Mouse (Mus musculus): Measurements from ENCODE around the gene Rab20. TPM values are rescaled to one million over a fixed set of nuclear protein-coding genes. Genes with fewer than 3 reads are reported as not detected.
"Not testable (repeated sequence)": the region's sequence is repeated elsewhere in the genome, so short reads cannot be mapped to it uniquely, and the experiment has no call there.

Gene Rab20
- polyA plus RNA-seq, 1 experiment, result 15.0 TPM

GRCm38 (mm10) chr8:11503476-11504232 is 25.1 kb upstream of the Rab20 start:
- Histone ChIP-seq H3K36me3 (ENCODE audit: control insufficient read depth, insufficient read depth, low read length) (peaks cover 39% of the 10 kb centered on the region), H3K4me1 (replicated peaks; ENCODE audit: control insufficient read depth, insufficient read depth, low read length) (peaks cover 34% of the 10 kb centered on the region), H3K4me3 (ENCODE audit: control insufficient read depth, insufficient read depth, low read length) (no peak overlapping the region), H3K27ac (ENCODE audit: control insufficient read depth, insufficient read depth, low read length) (no peak overlapping the region), H3K27me3 (ENCODE audit: control insufficient read depth, insufficient read depth, low read length) (no peaks in the 10 kb centered on the region)
- 18% methylated on average over 13 of the region's 13 CpGs for WGBS
- no peak for TF ChIP-seq POLR2A (IDR thresholded peaks at IDR 0.05; ENCODE audit: control insufficient read depth, extremely low read depth, insufficient read depth, low read length, poor library complexity)
- TF ChIP-seq CTCF (IDR thresholded peaks at IDR 0.05; ENCODE audit: borderline replicate concordance, control insufficient read depth, extremely low read depth, insufficient read depth, low read length, poor library complexity), result no peak
- no peak for DNase-seq

GRCm38 (mm10) chr8:11498786-11499485 is 20.4 kb upstream of the Rab20 start:
- H3K27me3 ChIP-seq (ENCODE audit: control insufficient read depth, insufficient read depth, low read length), result no peaks in the 10 kb centered on the region
- H3K4me1 ChIP-seq (replicated peaks; ENCODE audit: control insufficient read depth, insufficient read depth, low read length), result peaks cover 34% of the 10 kb centered on the region
- no peak overlapping the region for H3K27ac ChIP-seq (ENCODE audit: control insufficient read depth, insufficient read depth, low read length)
- peaks cover 10% of the 10 kb centered on the region for H3K36me3 ChIP-seq (ENCODE audit: control insufficient read depth, insufficient read depth, low read length)
- TF ChIP-seq CTCF (IDR thresholded peaks at IDR 0.05; ENCODE audit: borderline replicate concordance, control insufficient read depth, extremely low read depth, insufficient read depth, low read length, poor library complexity) (no peak), POLR2A (IDR thresholded peaks at IDR 0.05; ENCODE audit: control insufficient read depth, extremely low read depth, insufficient read depth, low read length, poor library complexity) (no peak)
- DNase-seq, result peak; percentile 34
- no peak overlapping the region for H3K4me3 ChIP-seq (ENCODE audit: control insufficient read depth, insufficient read depth, low read length)
- WGBS, result 17% methylated on average over 4 of the region's 4 CpGs

GRCm38 (mm10) chr8:11498281-11498680 is 19.8 kb upstream of the Rab20 start:
- 66% methylated on average over 12 of the region's 12 CpGs for WGBS
- H3K27ac ChIP-seq (ENCODE audit: control insufficient read depth, insufficient read depth, low read length), result no peak overlapping the region
- no peaks in the 10 kb centered on the region for H3K27me3 ChIP-seq (ENCODE audit: control insufficient read depth, insufficient read depth, low read length)
- peaks cover 28% of the 10 kb centered on the region for H3K4me1 ChIP-seq (replicated peaks; ENCODE audit: control insufficient read depth, insufficient read depth, low read length)
- no peak overlapping the region for H3K4me3 ChIP-seq (ENCODE audit: control insufficient read depth, insufficient read depth, low read length)
- no peak for DNase-seq
- TF ChIP-seq POLR2A (IDR thresholded peaks at IDR 0.05; ENCODE audit: control insufficient read depth, extremely low read depth, insufficient read depth, low read length, poor library complexity) (no peak), CTCF (IDR thresholded peaks at IDR 0.05; ENCODE audit: borderline replicate concordance, control insufficient read depth, extremely low read depth, insufficient read depth, low read length, poor library complexity) (no peak)
- peaks cover 7% of the 10 kb centered on the region for H3K36me3 ChIP-seq (ENCODE audit: control insufficient read depth, insufficient read depth, low read length)

- Histone ChIP-seq H3K36me3 (ENCODE audit: control insufficient read depth, insufficient read depth, low read length) (no peaks in the 10 kb centered on the region; the same call in 1 of the 2 replicates), H3K4me3 (ENCODE audit: control insufficient read depth, insufficient read depth, low read length) (peak within 1 kb of the TSS; percentile 71), H3K27ac (ENCODE audit: control insufficient read depth, insufficient read depth, low read length) (no peak within 1 kb of the TSS), H3K4me1 (replicated peaks; ENCODE audit: control insufficient read depth, insufficient read depth, low read length) (peaks cover 26% of the 10 kb centered on the region), H3K27me3 (ENCODE audit: control insufficient read depth, insufficient read depth, low read length) (no peaks in the 10 kb centered on the region)
- WGBS, result 4% methylated on average over 72 of the region's 73 CpGs
- DNase-seq, result peak; percentile 89
- 0 out of 2 replicates have a peak, but pooled peaks have one; percentile 39 for TF ChIP-seq POLR2A (IDR thresholded peaks at IDR 0.05; ENCODE audit: control insufficient read depth, extremely low read depth, insufficient read depth, low read length, poor library complexity)
- no peak for TF ChIP-seq CTCF (IDR thresholded peaks at IDR 0.05; ENCODE audit: borderline replicate concordance, control insufficient read depth, extremely low read depth, insufficient read depth, low read length, poor library complexity)
Observed at GRCm38 (mm10) chr8:11497017-11497990, 18.8 kb upstream of the Rab20 start, which contains the start of gene Naxd. Gene Naxd (plus strand): TSS chr8:11497506.

- H3K27me3 ChIP-seq (ENCODE audit: control insufficient read depth, insufficient read depth, low read length); H3K4me3 ChIP-seq (ENCODE audit: control insufficient read depth, insufficient read depth, low read length); DNase-seq; H3K4me1 ChIP-seq (replicated peaks; ENCODE audit: control insufficient read depth, insufficient read depth, low read length); H3K36me3 ChIP-seq (ENCODE audit: control insufficient read depth, insufficient read depth, low read length); H3K27ac ChIP-seq (ENCODE audit: control insufficient read depth, insufficient read depth, low read length): not testable (repeated sequence)
- WGBS, result 91% methylated on average over 2 of the region's 2 CpGs
Observed at GRCm38 (mm10) chr8:11492340-11492739, 13.8 kb upstream of the Rab20 start.

GRCm38 (mm10) chr8:11487229-11487628 is 8.7 kb upstream of the Rab20 start:
- WGBS, result 60% methylated on average over 4 of the region's 4 CpGs

More at GRCm38 (mm10) chr8:11487229-11487628, 8.7 kb upstream of the Rab20 start:
- no peak overlapping the region for H3K27ac ChIP-seq (ENCODE audit: control insufficient read depth, insufficient read depth, low read length)
- H3K27me3 ChIP-seq (ENCODE audit: control insufficient read depth, insufficient read depth, low read length), result no peaks in the 10 kb centered on the region
- no peak for TF ChIP-seq POLR2A (IDR thresholded peaks at IDR 0.05; ENCODE audit: control insufficient read depth, extremely low read depth, insufficient read depth, low read length, poor library complexity)
- no peak for TF ChIP-seq CTCF (IDR thresholded peaks at IDR 0.05; ENCODE audit: borderline replicate concordance, control insufficient read depth, extremely low read depth, insufficient read depth, low read length, poor library complexity)
- no peak overlapping the region for H3K4me3 ChIP-seq (ENCODE audit: control insufficient read depth, insufficient read depth, low read length)
- DNase-seq, result no peak
- H3K4me1 ChIP-seq (replicated peaks; ENCODE audit: control insufficient read depth, insufficient read depth, low read length), result no peaks in the 10 kb centered on the region
- H3K36me3 ChIP-seq (ENCODE audit: control insufficient read depth, insufficient read depth, low read length), result no peaks in the 10 kb centered on the region
